ENCODE assay signal across 11 mouse cellular contexts in the genomic region with DNA sequence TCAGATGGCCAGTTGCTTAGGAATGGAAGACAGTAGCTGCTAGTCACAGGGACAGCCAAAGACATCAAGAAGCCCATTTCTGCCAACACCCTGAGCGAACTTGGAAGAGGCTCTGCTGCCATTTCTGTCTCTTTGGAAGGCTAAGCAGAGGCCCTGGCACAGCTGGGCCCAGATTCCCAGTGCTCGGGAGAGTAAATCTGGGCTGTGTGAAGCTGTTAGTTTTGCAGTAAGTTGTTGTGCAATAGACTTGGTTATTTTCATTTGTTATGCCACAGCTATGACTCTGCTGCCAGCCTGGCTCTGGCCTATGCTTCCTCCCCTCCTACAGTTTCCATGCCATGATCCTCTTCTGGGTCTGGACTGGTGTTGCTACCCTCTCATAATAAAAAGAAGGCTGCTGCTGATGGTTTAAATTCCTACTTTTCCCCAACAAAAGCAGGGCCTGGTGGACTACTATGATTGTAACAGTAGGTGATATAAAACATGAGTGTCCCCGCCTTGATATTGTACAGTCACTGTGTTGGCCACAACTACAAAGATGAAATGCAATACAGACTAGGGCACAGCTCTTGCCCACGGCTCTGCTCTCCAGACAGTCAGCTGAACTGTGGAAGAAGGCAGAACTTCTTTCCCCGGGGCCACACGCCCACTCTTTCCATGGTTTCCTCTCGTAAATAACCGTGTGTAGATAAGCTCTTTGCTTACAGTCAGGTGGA.
A peak's percentile ranks its signal among the peaks of the same experiment; 100 is the strongest.
DNase-seq lines count a peak whose midpoint lies in the region; ATAC-seq and TF ChIP-seq lines count a peak whose summit lies in the region.
"Had no signal": no experiment of that assay in that cellular context is flagged by ENCODE, and none has a peak within 500 bp of the region (broad histone marks: within the 10 kb centered on the region; RNA-seq: fewer than 3 reads in every experiment).

No protein-coding gene starts in this region.

- TF ChIP-seq CTCF in left cerebral cortex, adult 2 months (IDR thresholded peaks at IDR 0.05) = no peak

- no peak for DNase-seq in left cerebral cortex, adult 2 months (ENCODE audit: extremely low spot score in 1 of 2, low spot score in 2 of 2)
- no peak for DNase-seq in left cerebral cortex, adult 8-10 months (ENCODE audit: low spot score in 2 of 2)
- DNase-seq in adrenal gland, postnatal 36 days = peak; percentile 17 to 37
- DNase-seq in lung, postnatal 10 days = peak; percentile 32
- no peak for DNase-seq in urinary bladder, postnatal 14 days (ENCODE audit: low spot score)
- no peak for DNase-seq in layer of hippocampus, adult 11-12 months (ENCODE audit: low spot score)
- DNase-seq: cerebellum, adult 8-10 months; kidney, adult 11 months had no signal

- ATAC-seq in CD4-positive, CD25-positive, alpha-beta regulatory T cell, adult 4 months = peak; percentile 69
- ATAC-seq: forebrain, embryonic 14.5 days had no signal

- H3K27ac ChIP-seq in left cerebral cortex, adult 2 months = peak overlapping the region; percentile 48; the same call in 1 of the 2 replicates

- H3K4me3 ChIP-seq in left cerebral cortex, adult 2 months = no peak overlapping the region
- H3K4me3 ChIP-seq: megakaryocyte, embryonic 14.5 days had no signal

- intact Hi-C loops in left cerebral cortex, adult 2 months (cut with DNase I) = loop anchor here (5.0 kb wide), 1 partner anchor 207 kb away; the partner anchor contains the start of gene Ppm1l

Comparison
In these comparisons a context has a peak if more than half of its experiments do, and no peak if none do; other contexts are left out.
1. DNase-seq: peak in adrenal gland, postnatal 36 days (2 of 2) and lung, postnatal 10 days (single experiment); none in left cerebral cortex, adult 2 months (0 of 2), left cerebral cortex, adult 8-10 months (0 of 2), urinary bladder, postnatal 14 days (single experiment) and layer of hippocampus, adult 11-12 months (single experiment).